ENCODE assay signal across 8 mouse cellular contexts in genomic region chr8:85595391-85595790, GRCm38 (mm10). TPM values are rescaled to one million over a fixed set of nuclear protein-coding genes. Genes with fewer than 3 reads are reported as not detected.
DNase-seq lines count a peak whose midpoint lies in the region; ATAC-seq and TF ChIP-seq lines count a peak whose summit lies in the region.

No protein-coding gene starts in this region.

- H3K9me3 ChIP-seq in forebrain, embryonic 11.5 days (ENCODE audit: control insufficient read depth, low read length) = no peaks in the 10 kb centered on the region
- no peaks in the 10 kb centered on the region for H3K9me3 ChIP-seq in forebrain, embryonic 10.5 days
- no peaks in the 10 kb centered on the region for H3K9me3 ChIP-seq in intestine, embryonic 16.5 days (ENCODE audit: control insufficient read depth, low read length)
- no peaks in the 10 kb centered on the region for H3K9me3 ChIP-seq in liver, postnatal 0 days (ENCODE audit: low read length)

- no peak for ATAC-seq in forebrain, embryonic 11.5 days (replicated peaks; ENCODE audit: low FRiP score)
- peak; percentile 70; the same call in 1 of the 2 replicates for ATAC-seq in intestine, embryonic 16.5 days
- ATAC-seq in liver, postnatal 0 days = peak; percentile 88
- ATAC-seq in activated CD4-positive, CD25-positive, alpha-beta regulatory T cell, adult 4 months = no peak
- ATAC-seq in megakaryocyte, adult 5-6 weeks (ENCODE audit: poor library complexity, severe bottlenecking) = no peak

- WGBS in forebrain, embryonic 11.5 days = 65% methylated on average over 6 of the region's 6 CpGs
- WGBS in forebrain, embryonic 10.5 days = 80% methylated on average over 6 of the region's 6 CpGs
- WGBS in intestine, embryonic 16.5 days = 15% methylated on average over 6 of the region's 6 CpGs
- WGBS in liver, postnatal 0 days (ENCODE audit: insufficient replicate concordance) = 46% methylated on average over 6 of the region's 6 CpGs

- H3K27ac ChIP-seq in forebrain, embryonic 11.5 days (ENCODE audit: low read depth, low read length) = no peak overlapping the region
- no peak overlapping the region for H3K27ac ChIP-seq in forebrain, embryonic 10.5 days
- H3K27ac ChIP-seq in intestine, embryonic 16.5 days (ENCODE audit: low read length) = no peak overlapping the region
- H3K27ac ChIP-seq in liver, postnatal 0 days (ENCODE audit: low read depth) = no peak overlapping the region

- no peak overlapping the region for H3K4me3 ChIP-seq in forebrain, embryonic 11.5 days (ENCODE audit: low read depth, low read length)
- H3K4me3 ChIP-seq in forebrain, embryonic 10.5 days = no peak overlapping the region
- no peak overlapping the region for H3K4me3 ChIP-seq in intestine, embryonic 16.5 days (ENCODE audit: low read length)
- H3K4me3 ChIP-seq in liver, postnatal 0 days (ENCODE audit: low read depth, low read length) = no peak overlapping the region

- H3K4me1 ChIP-seq in forebrain, embryonic 11.5 days (replicated peaks; ENCODE audit: control insufficient read depth, insufficient read depth, low read length) = 0 out of 2 replicates have a peak, but pooled peaks cover 2% of the 10 kb centered on the region
- peaks cover 11% of the 10 kb centered on the region for H3K4me1 ChIP-seq in forebrain, embryonic 10.5 days
- H3K4me1 ChIP-seq in intestine, embryonic 16.5 days (ENCODE audit: control insufficient read depth, insufficient read depth, low read length) = no peaks in the 10 kb centered on the region
- 0 out of 2 replicates have a peak, but pooled peaks cover 2% of the 10 kb centered on the region for H3K4me1 ChIP-seq in liver, postnatal 0 days (ENCODE audit: insufficient read depth)

- no peaks in the 10 kb centered on the region for H3K36me3 ChIP-seq in forebrain, embryonic 11.5 days (ENCODE audit: control insufficient read depth, insufficient read depth, low read length)
- H3K36me3 ChIP-seq in forebrain, embryonic 10.5 days (replicated peaks) = no peaks in the 10 kb centered on the region
- H3K36me3 ChIP-seq in intestine, embryonic 16.5 days (ENCODE audit: control insufficient read depth, insufficient read depth, low read length) = no peaks in the 10 kb centered on the region
- no peaks in the 10 kb centered on the region for H3K36me3 ChIP-seq in liver, postnatal 0 days (replicated peaks; ENCODE audit: insufficient read depth, low read length)

- no peak for TF ChIP-seq EP300 in liver, postnatal 0 days (IDR thresholded peaks at IDR 0.05; ENCODE audit: low read depth)

- peak; percentile 63 for DNase-seq in forebrain, embryonic 11.5 days (ENCODE audit: low spot score)
- no peak for DNase-seq in forebrain, embryonic 10.5 days (ENCODE audit: extremely low spot score, low spot score)
- peak; percentile 19 for DNase-seq in NIH3T3 (ENCODE audit: low read depth)
- peak; percentile 64 for DNase-seq in liver, postnatal 0 days
- no peak for DNase-seq in gastrocnemius, postnatal 14 days

- no peaks in the 10 kb centered on the region for H3K27me3 ChIP-seq in forebrain, embryonic 11.5 days (ENCODE audit: control insufficient read depth, insufficient read depth, low read length)
- no peaks in the 10 kb centered on the region for H3K27me3 ChIP-seq in forebrain, embryonic 10.5 days (ENCODE audit: poor library complexity, severe bottlenecking)
- H3K27me3 ChIP-seq in intestine, embryonic 16.5 days (replicated peaks; ENCODE audit: control insufficient read depth, insufficient read depth, low read length) = no peaks in the 10 kb centered on the region
- H3K27me3 ChIP-seq in liver, postnatal 0 days (ENCODE audit: insufficient read depth, low read length) = no peaks in the 10 kb centered on the region

- no peak overlapping the region for H3K4me2 ChIP-seq in forebrain, embryonic 11.5 days (ENCODE audit: low read depth, low read length, severe bottlenecking)
- no peak overlapping the region; the same call in 1 of the 2 replicates for H3K4me2 ChIP-seq in intestine, embryonic 16.5 days (ENCODE audit: low read depth, low read length)
- H3K4me2 ChIP-seq in liver, postnatal 0 days (ENCODE audit: low read depth, low read length) = peak overlapping the region; percentile 7; the same call in 1 of the 2 replicates

- TF ChIP-seq CTCF in liver, postnatal 0 days (IDR thresholded peaks at IDR 0.05; ENCODE audit: low read depth) = no peak

- no peak overlapping the region for H3K9ac ChIP-seq in forebrain, embryonic 11.5 days (ENCODE audit: low read length)
- no peak overlapping the region for H3K9ac ChIP-seq in intestine, embryonic 16.5 days (ENCODE audit: low read depth, low read length)
- no peak overlapping the region for H3K9ac ChIP-seq in liver, postnatal 0 days (replicated peaks)

- intact Hi-C loops in gastrocnemius, postnatal 14 days (cut with DNase I; ENCODE audit: low total_unique reads) = no loop called here

RNA-seq across cellular contexts. Expression of gene Dnaja2, which starts 40.2 kb away (rescaled TPM):
- polyA plus RNA-seq in forebrain, embryonic 11.5 days (2014; fragmentation: Nextera tagmentation; extraction: Ambion mirVana) = 193 and 215 TPM in 2 replicates
- polyA plus RNA-seq in forebrain, embryonic 10.5 days (2016; fragmentation: Nextera tagmentation; extraction: Ambion mirVana) = 206 and 218 TPM in 2 replicates
- 136 and 149 TPM in 2 replicates for polyA plus RNA-seq in intestine, embryonic 16.5 days (2015; fragmentation: Nextera tagmentation; extraction: Ambion mirVana)
- 82.9 and 89.2 TPM in 2 replicates for polyA plus RNA-seq in liver, postnatal 0 days (2015; fragmentation: Nextera tagmentation; extraction: Ambion mirVana)
- polyA plus RNA-seq in activated CD4-positive, CD25-positive, alpha-beta regulatory T cell, adult 4 months (2017; shearing (Covaris generic)) = 100 to 1,000 TPM; 171 to 183 TPM
- 100 to 1,000 TPM; 177 to 178 TPM for total RNA-seq in gastrocnemius, postnatal 14 days (2021)
- 81.2 and 81.9 TPM in 2 replicates for total RNA-seq in megakaryocyte, adult 5-6 weeks (2015)
- 74.4 and 88.6 TPM in 2 replicates for total RNA-seq in megakaryocyte, adult 5-6 weeks (2017)

Comparison
In these comparisons a context has a peak if more than half of its experiments do, and no peak if none do; other contexts are left out.
1. DNase-seq: peak in forebrain, embryonic 11.5 days (single experiment), NIH3T3 (single experiment) and liver, postnatal 0 days (single experiment); none in forebrain, embryonic 10.5 days (single experiment) and gastrocnemius, postnatal 14 days (single experiment).
2. ATAC-seq: peak in intestine, embryonic 16.5 days (single experiment) and liver, postnatal 0 days (single experiment); none in forebrain, embryonic 11.5 days (single experiment), activated CD4-positive, CD25-positive, alpha-beta regulatory T cell, adult 4 months (single experiment) and megakaryocyte, adult 5-6 weeks (single experiment).